Mouse (Mus musculus) limb, embryonic 15.5 days (tissue): Measurements from ENCODE around the gene Majin. TPM values are rescaled to one million over a fixed set of nuclear protein-coding genes. Genes with fewer than 3 reads are reported as not detected.

Experiments
- ATAC-seq: fragments of 200-750 bp; cut with Nextera tagmentation; 2 replicates; pipeline ENCODE4 v1.8.0; 2017; ENCODE audit warnings: low read depth, moderate TSS enrichment; ENCODE audit not compliant: insufficient number of reproducible peaks, low FRiP score, low TSS enrichment
- H3K27ac ChIP-seq: fragments of 300-500 bp; sonication (generic); 2 replicates; pipeline ENCODE4 v1.5.1; 2015; ENCODE audit warnings: moderate library complexity, mild to moderate bottlenecking, inconsistent platforms
- H3K27me3 ChIP-seq: fragments of 300-500 bp; sonication (generic); 2 replicates; pipeline ENCODE4 v1.6.1; 2015; ENCODE audit warnings: inconsistent platforms
- H3K36me3 ChIP-seq: fragments of 300-500 bp; sonication (generic); 2 replicates; pipeline ENCODE4 v1.6.1; 2015; ENCODE audit warnings: inconsistent platforms
- H3K4me1 ChIP-seq: fragments of 300-500 bp; sonication (generic); 2 replicates; pipeline ENCODE4 v1.6.1; 2015; ENCODE audit warnings: inconsistent platforms
- H3K4me2 ChIP-seq: fragments of 300-500 bp; sonication (generic); 2 replicates; pipeline ENCODE4 v1.6.1; 2015; ENCODE audit warnings: mild to moderate bottlenecking, inconsistent platforms
- H3K4me3 ChIP-seq: fragments of 300-500 bp; sonication (generic); 2 replicates; pipeline ENCODE4 v1.5.1; 2015; ENCODE audit warnings: mild to moderate bottlenecking, inconsistent platforms
- H3K9ac ChIP-seq: fragments of 300-500 bp; sonication (generic); 2 replicates; pipeline ENCODE4 v1.6.1; 2015; ENCODE audit warnings: inconsistent platforms
- H3K9me3 ChIP-seq: fragments of 300-500 bp; sonication (generic); 2 replicates; pipeline ENCODE4 v1.6.1; 2016; ENCODE audit warnings: inconsistent platforms
- WGBS: fragments of 180-500 bp; shearing (Covaris S2); methylation state at CpG from one replicate; pipeline ENCODE4 v1.1.7; 2015; 5-methylcytosine and 5-hydroxymethylcytosine counted together
- polyA plus RNA-seq: library from polyadenylated mRNA; unstranded; fragments of >200 nt; fragmentation: Nextera tagmentation; extraction: Ambion mirVana; gene quantifications from 2 replicates; pipeline ENCODE4 v1.2.1, GENCODE M21; 2015

The Majin gene
- polyA plus RNA-seq, 1 experiment from 2014 or later: not detected

GRCm38 (mm10) chr19:6171215-6171614, 13.0 kb upstream of the Majin start:
- Histone ChIP-seq H3K4me1 (no peaks in the 10 kb centered on the region), H3K27ac (no peak overlapping the region), H3K4me2 (no peak overlapping the region), H3K9me3 (no peaks in the 10 kb centered on the region), H3K27me3 (no peaks in the 10 kb centered on the region), H3K4me3 (no peak overlapping the region), H3K9ac (no peak overlapping the region), H3K36me3 (no peaks in the 10 kb centered on the region)
- 72% methylated on average over 8 of the region's 8 CpGs for WGBS
- ATAC-seq: no peak

GRCm38 (mm10) chr19:6174771-6175170, 9.4 kb upstream of the Majin start:
- Histone ChIP-seq H3K9ac (no peak overlapping the region), H3K4me3 (no peak overlapping the region), H3K4me2 (no peak overlapping the region), H3K27ac (no peak overlapping the region), H3K27me3 (no peaks in the 10 kb centered on the region), H3K4me1 (no peaks in the 10 kb centered on the region), H3K9me3 (no peaks in the 10 kb centered on the region), H3K36me3 (no peaks in the 10 kb centered on the region)
- ATAC-seq: no peak
- WGBS: 46% methylated on average over 5 of the region's 5 CpGs

- H3K9ac ChIP-seq: no peak overlapping the region
- H3K27ac ChIP-seq: no peak overlapping the region
- WGBS: 93% methylated on average over 6 of the region's 6 CpGs
- H3K4me1 ChIP-seq: no peaks in the 10 kb centered on the region
- no peaks in the 10 kb centered on the region for H3K9me3 ChIP-seq
- H3K36me3 ChIP-seq: no peaks in the 10 kb centered on the region
- ATAC-seq: no peak
- H3K4me2 ChIP-seq: no peak overlapping the region
- no peak overlapping the region for H3K4me3 ChIP-seq
- H3K27me3 ChIP-seq: no peaks in the 10 kb centered on the region
Observed at GRCm38 (mm10) chr19:6178775-6179174, 5.4 kb upstream of the Majin start.

DNA sequence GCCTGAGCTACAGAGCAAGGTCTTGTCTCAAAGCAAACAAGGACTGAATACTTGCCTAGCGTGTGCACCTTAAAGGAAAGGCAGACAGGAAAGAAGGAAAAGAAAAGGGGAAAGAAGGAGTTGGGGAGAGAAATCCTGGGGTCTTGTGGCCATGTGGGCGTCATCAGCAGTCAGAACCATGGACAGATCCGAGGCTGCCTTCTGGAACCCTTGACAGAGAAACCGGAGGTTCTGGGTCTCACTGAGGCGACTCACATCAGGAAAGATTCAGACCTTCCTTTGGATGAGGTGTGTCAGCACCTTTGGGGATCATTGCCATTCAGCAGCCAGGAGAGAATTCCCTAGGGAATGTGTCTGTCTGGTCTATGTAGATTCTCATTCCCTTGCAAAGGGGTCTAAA, 2.6 kb upstream of the Majin start:
- no peak for ATAC-seq
- Histone ChIP-seq H3K9ac (no peak overlapping the region), H3K4me3 (no peak overlapping the region), H3K9me3 (no peaks in the 10 kb centered on the region), H3K27ac (no peak overlapping the region), H3K36me3 (no peaks in the 10 kb centered on the region), H3K27me3 (no peaks in the 10 kb centered on the region), H3K4me2 (no peak overlapping the region), H3K4me1 (no peaks in the 10 kb centered on the region)
- WGBS: 12% methylated on average over 5 of the region's 5 CpGs

DNA sequence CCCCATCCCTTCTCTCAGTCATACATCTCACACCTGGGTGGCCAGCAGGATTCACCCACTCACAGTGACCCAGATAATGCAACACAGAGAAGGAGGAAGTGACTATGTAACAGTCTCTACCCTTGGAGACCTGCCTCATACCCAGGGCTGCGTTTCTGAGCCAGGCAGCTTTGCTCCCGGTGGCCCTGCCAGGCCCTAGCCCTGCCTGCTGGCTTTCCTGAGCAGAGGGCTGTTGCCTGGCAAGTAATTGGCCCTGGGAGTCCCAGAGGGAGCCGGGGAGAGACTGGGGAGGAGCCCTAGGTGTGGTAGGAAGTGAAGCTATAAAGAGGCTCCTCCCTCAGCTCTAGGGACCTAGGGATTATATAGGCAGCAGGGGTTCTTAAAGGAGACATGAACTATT, 1.7 kb upstream of the Majin start:
- H3K4me1 ChIP-seq: no peaks in the 10 kb centered on the region
- no peak for ATAC-seq
- no peaks in the 10 kb centered on the region for H3K27me3 ChIP-seq
- no peaks in the 10 kb centered on the region for H3K36me3 ChIP-seq
- 7% methylated on average over 3 of the region's 3 CpGs for WGBS
- no peaks in the 10 kb centered on the region for H3K9me3 ChIP-seq
- H3K9ac ChIP-seq: no peak overlapping the region
- H3K4me3 ChIP-seq: no peak overlapping the region
- H3K27ac ChIP-seq: no peak overlapping the region
- H3K4me2 ChIP-seq: no peak overlapping the region

DNA sequence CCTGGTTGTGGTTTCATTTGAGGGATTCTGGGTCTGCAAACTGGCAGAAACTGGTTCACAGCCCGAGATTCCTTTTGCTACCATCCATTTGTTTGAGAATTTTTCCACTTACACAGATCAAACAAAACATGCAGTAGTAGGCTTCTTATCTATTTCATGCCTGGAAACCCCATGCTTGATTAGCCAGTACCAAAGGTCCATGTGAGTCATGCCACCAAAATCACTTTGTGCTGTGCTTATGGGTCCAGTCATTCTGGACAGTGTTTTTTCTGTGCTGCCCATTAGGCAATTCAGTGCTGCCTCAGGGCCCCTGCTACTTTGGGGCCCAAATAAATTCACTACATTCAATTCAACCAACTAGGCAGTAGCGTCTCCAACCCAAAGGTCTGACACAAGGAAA, 20.1 kb downstream of the Majin start:
- 74% methylated on average over 2 of the region's 2 CpGs for WGBS
- Histone ChIP-seq H3K9me3 (no peaks in the 10 kb centered on the region), H3K4me3 (no peak overlapping the region), H3K9ac (no peak overlapping the region), H3K36me3 (no peaks in the 10 kb centered on the region), H3K27ac (no peak overlapping the region), H3K4me1 (no peaks in the 10 kb centered on the region), H3K4me2 (no peak overlapping the region), H3K27me3 (no peaks in the 10 kb centered on the region)
- ATAC-seq: no peak

- ATAC-seq: no peak
- Histone ChIP-seq H3K9me3 (no peaks in the 10 kb centered on the region), H3K27ac (no peak overlapping the region), H3K36me3 (no peaks in the 10 kb centered on the region), H3K4me2 (no peak overlapping the region), H3K4me3 (no peak overlapping the region), H3K27me3 (no peaks in the 10 kb centered on the region), H3K9ac (no peak overlapping the region), H3K4me1 (no peaks in the 10 kb centered on the region)
- WGBS: 59% methylated on average over 5 of the region's 5 CpGs
Observed at GRCm38 (mm10) chr19:6206716-6207115, 22.5 kb downstream of the Majin start.

GRCm38 (mm10) chr19:6216046-6216705, 32.0 kb downstream of the Majin start:
- ATAC-seq: no peak
- Histone ChIP-seq H3K27me3 (no peaks in the 10 kb centered on the region), H3K4me2 (no peak overlapping the region), H3K4me1 (no peaks in the 10 kb centered on the region), H3K9me3 (no peaks in the 10 kb centered on the region), H3K36me3 (no peaks in the 10 kb centered on the region), H3K4me3 (no peak overlapping the region), H3K27ac (no peak overlapping the region), H3K9ac (no peak overlapping the region)
- 65% methylated on average over 6 of the region's 6 CpGs for WGBS

DNA sequence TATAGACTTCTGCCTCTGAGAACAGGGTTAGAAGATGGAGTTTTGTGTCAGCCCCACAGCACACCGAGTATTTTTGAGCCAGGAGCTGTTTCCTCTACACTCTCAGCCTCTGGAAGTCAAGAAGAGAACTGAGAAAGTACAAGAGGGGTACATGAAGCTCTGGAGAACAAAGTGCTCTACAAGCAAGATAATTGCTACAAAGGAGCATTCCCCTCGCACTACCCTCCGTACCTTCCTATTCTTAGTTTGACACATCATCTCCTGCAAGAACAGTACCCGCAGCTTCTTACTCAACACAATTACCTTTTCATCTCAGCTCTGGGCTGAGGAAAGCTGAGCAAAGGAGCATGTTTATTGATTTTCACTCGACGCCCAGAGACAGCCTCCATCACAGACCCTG, 34.4 kb downstream of the Majin start:
- no peak for ATAC-seq
- Histone ChIP-seq H3K4me2 (no peak overlapping the region), H3K27me3 (no peaks in the 10 kb centered on the region), H3K9me3 (no peaks in the 10 kb centered on the region), H3K4me1 (no peaks in the 10 kb centered on the region), H3K36me3 (no peaks in the 10 kb centered on the region), H3K4me3 (no peak overlapping the region), H3K9ac (no peak overlapping the region), H3K27ac (no peak overlapping the region)
- 63% methylated on average over 6 of the region's 6 CpGs for WGBS

- H3K4me3 ChIP-seq: no peak within 1 kb of the TSS
- no peak within 1 kb of the TSS for H3K9ac ChIP-seq
- H3K9me3 ChIP-seq: no peaks in the 10 kb centered on the region
- no peak for ATAC-seq
- H3K36me3 ChIP-seq: peaks cover 42% of the 10 kb centered on the region
- no peak within 1 kb of the TSS for H3K4me2 ChIP-seq
- 15% methylated on average over 2 of the region's 2 CpGs for WGBS
- peaks cover 5% of the 10 kb centered on the region; the same call in 1 of the 2 replicates for H3K4me1 ChIP-seq
- H3K27ac ChIP-seq: no peak within 1 kb of the TSS
- no peaks in the 10 kb centered on the region for H3K27me3 ChIP-seq
Observed at GRCm38 (mm10) chr19:6226135-6226534, 41.9 kb downstream of the Majin start, which contains the start of gene Gpha2. Gene Gpha2 (plus strand): TSS chr19:6226380.

GRCm38 (mm10) chr19:6226763-6227162, 42.6 kb downstream of the Majin start:
- H3K9ac ChIP-seq: no peak overlapping the region
- H3K4me3 ChIP-seq: no peak overlapping the region
- H3K9me3 ChIP-seq: no peaks in the 10 kb centered on the region
- H3K4me1 ChIP-seq: peaks cover 5% of the 10 kb centered on the region; the same call in 1 of the 2 replicates
- peaks cover 47% of the 10 kb centered on the region for H3K36me3 ChIP-seq
- H3K4me2 ChIP-seq: no peak overlapping the region
- H3K27me3 ChIP-seq: no peaks in the 10 kb centered on the region
- no peak overlapping the region for H3K27ac ChIP-seq
- WGBS: 89% methylated on average over 14 of the region's 14 CpGs
- 0 out of 2 replicates have a peak, but pooled peaks have one; percentile 27 for ATAC-seq

GRCm38 (mm10) chr19:6227864-6228263, 43.7 kb downstream of the Majin start:
- no peak for ATAC-seq
- H3K27me3 ChIP-seq: no peaks in the 10 kb centered on the region
- H3K4me2 ChIP-seq: no peak overlapping the region
- no peaks in the 10 kb centered on the region for H3K9me3 ChIP-seq
- H3K4me1 ChIP-seq: peaks cover 5% of the 10 kb centered on the region; the same call in 1 of the 2 replicates
- H3K36me3 ChIP-seq: peaks cover 57% of the 10 kb centered on the region
- no peak overlapping the region for H3K27ac ChIP-seq
- H3K4me3 ChIP-seq: no peak overlapping the region
- 86% methylated on average over 4 of the region's 4 CpGs for WGBS
- no peak overlapping the region for H3K9ac ChIP-seq

GRCm38 (mm10) chr19:6230411-6230810, 46.2 kb downstream of the Majin start:
- H3K4me1 ChIP-seq: peaks cover 18% of the 10 kb centered on the region
- 87% methylated on average over 4 of the region's 4 CpGs for whole genome bisulfite sequencing
- peaks cover 66% of the 10 kb centered on the region for H3K36me3 ChIP-seq
- H3K9ac ChIP-seq: no peak overlapping the region
- no peaks in the 10 kb centered on the region for H3K9me3 ChIP-seq
- H3K4me3 ChIP-seq: no peak overlapping the region
- no peak overlapping the region for H3K4me2 ChIP-seq
- H3K27me3 ChIP-seq: no peaks in the 10 kb centered on the region
- no peak overlapping the region for H3K27ac ChIP-seq
- no peak for ATAC-seq
